Mouse (Mus musculus): ENCODE measurements at regions not wholly inside any gene's neighbourhood (a gene's known extent, or its start where the extent isn't known, plus 50 kb on each side); places are given as distances from the start of the nearest gene placed in this dataset.

- TF ChIP-seq MXI1 (IDR thresholded peaks at IDR 0.05; ENCODE audit: low read depth, low read length) (no peak), ELF1 (IDR thresholded peaks at IDR 0.05; ENCODE audit: low read depth, low read length) (no peak), USF2 (IDR thresholded peaks at IDR 0.05; ENCODE audit: borderline replicate concordance in 1 of 2, insufficient read depth in 1 of 2, low read depth in 1 of 2, low read length in 2 of 2) (no peak), RCOR1 (IDR thresholded peaks at IDR 0.05; ENCODE audit: low read depth, low read length) (no peak), GATA1 (IDR thresholded peaks at IDR 0.05; ENCODE audit: low read depth, low read length) (no peak), KAT2A (conservative IDR thresholded peaks at IDR 0.05; ENCODE audit: low read depth, low read length) (no peak)
- Histone ChIP-seq H3K27ac (ENCODE audit: control insufficient read depth, low read depth, low read length) (no peak overlapping the region), H3K4me3 (ENCODE audit: control insufficient read depth in 1 of 2, insufficient read depth in 1 of 2, low read depth in 2 of 2, low read length in 2 of 2) (no peak overlapping the region), H3K9me3 (replicated peaks; ENCODE audit: insufficient read depth, low read length) (no peaks in the 10 kb centered on the region), H3K36me3 (ENCODE audit: control insufficient read depth in 1 of 2, insufficient read depth in 2 of 2, low read length in 2 of 2) (no peaks in the 10 kb centered on the region), H3K4me1 (ENCODE audit: control insufficient read depth in 1 of 2, insufficient read depth in 2 of 2, low read length in 2 of 2) (no peaks in the 10 kb centered on the region), H3K9ac (ENCODE audit: control insufficient read depth, low read depth, low read length, poor library complexity, severe bottlenecking) (no peak overlapping the region), H3K27me3 (ENCODE audit: control insufficient read depth in 1 of 2, insufficient read depth in 2 of 2, low read length in 2 of 2) (peaks cover 0 to 2% of the 10 kb centered on the region in 2 experiments; a peak in 3 of 4 replicates), H3K79me2 (ENCODE audit: control insufficient read depth, insufficient read depth, low read length, poor library complexity) (no peaks in the 10 kb centered on the region)
- no peak for DNase-seq (ENCODE audit: low read depth, low spot score)
Observed at GRCm38 (mm10) chr2:70904429-70904828, 78.9 kb upstream of the Tlk1 start.

GRCm38 (mm10) chr2:70902196-70902595 lies 76.7 kb upstream of the Tlk1 start:
- no peaks in the 10 kb centered on the region for H3K36me3 ChIP-seq (ENCODE audit: control insufficient read depth in 1 of 2, insufficient read depth in 2 of 2, low read length in 2 of 2)
- H3K9me3 ChIP-seq (replicated peaks; ENCODE audit: insufficient read depth, low read length): no peaks in the 10 kb centered on the region
- no peak overlapping the region for H3K4me3 ChIP-seq (ENCODE audit: control insufficient read depth in 1 of 2, insufficient read depth in 1 of 2, low read depth in 2 of 2, low read length in 2 of 2)
- no peak overlapping the region for H3K9ac ChIP-seq (ENCODE audit: control insufficient read depth, low read depth, low read length, poor library complexity, severe bottlenecking)
- no peaks in the 10 kb centered on the region for H3K4me1 ChIP-seq (ENCODE audit: control insufficient read depth in 1 of 2, insufficient read depth in 2 of 2, low read length in 2 of 2)
- H3K79me2 ChIP-seq (ENCODE audit: control insufficient read depth, insufficient read depth, low read length, poor library complexity): no peaks in the 10 kb centered on the region
- DNase-seq (ENCODE audit: low read depth, low spot score): no peak
- no peak for TF ChIP-seq POLR2AphosphoS5 (IDR thresholded peaks at IDR 0.05; ENCODE audit: borderline replicate concordance, low read depth, low read length)
- TF ChIP-seq E2F4 (IDR thresholded peaks at IDR 0.05; ENCODE audit: borderline replicate concordance, low read depth, low read length): no peak
- TF ChIP-seq TCF12 (IDR thresholded peaks at IDR 0.05; ENCODE audit: low read depth, low read length): no peak
- TF ChIP-seq POLR2AphosphoS2 (IDR thresholded peaks at IDR 0.05; ENCODE audit: low read length): no peak
- no peak for TF ChIP-seq ZKSCAN1 (IDR thresholded peaks at IDR 0.05; ENCODE audit: low read depth, low read length)
- no peak for TF ChIP-seq USF1 (IDR thresholded peaks at IDR 0.05; ENCODE audit: low read depth, low read length)
- peaks cover 0 to 2% of the 10 kb centered on the region in 2 experiments; a peak in 3 of 4 replicates for H3K27me3 ChIP-seq (ENCODE audit: control insufficient read depth in 1 of 2, insufficient read depth in 2 of 2, low read length in 2 of 2)
- H3K27ac ChIP-seq (ENCODE audit: control insufficient read depth, low read depth, low read length): no peak overlapping the region

- DNase-seq (ENCODE audit: low read depth, low spot score): no peak
- H3K36me3 ChIP-seq (ENCODE audit: control insufficient read depth in 1 of 2, insufficient read depth in 2 of 2, low read length in 2 of 2): no peaks in the 10 kb centered on the region
- TF ChIP-seq MYC (IDR thresholded peaks at IDR 0.05; ENCODE audit: low read depth, low read length): no peak
- no peak for TF ChIP-seq USF1 (IDR thresholded peaks at IDR 0.05; ENCODE audit: low read depth, low read length)
- TF ChIP-seq MAFK (IDR thresholded peaks at IDR 0.05; ENCODE audit: borderline replicate concordance, low read depth, low read length): no peak
- no peak for TF ChIP-seq HCFC1 (IDR thresholded peaks at IDR 0.05; ENCODE audit: low read depth, low read length)
- TF ChIP-seq NRF1 (IDR thresholded peaks at IDR 0.05; ENCODE audit: insufficient read depth, low read depth, low read length, poor library complexity, severe bottlenecking): no peak
- TF ChIP-seq TCF12 (IDR thresholded peaks at IDR 0.05; ENCODE audit: low read depth, low read length): no peak
- no peaks in the 10 kb centered on the region for H3K9me3 ChIP-seq (replicated peaks; ENCODE audit: insufficient read depth, low read length)
- no peaks in the 10 kb centered on the region for H3K79me2 ChIP-seq (ENCODE audit: control insufficient read depth, insufficient read depth, low read length, poor library complexity)
- H3K27ac ChIP-seq (ENCODE audit: control insufficient read depth, low read depth, low read length): no peak overlapping the region
- no peak overlapping the region for H3K4me3 ChIP-seq (ENCODE audit: control insufficient read depth in 1 of 2, insufficient read depth in 1 of 2, low read depth in 2 of 2, low read length in 2 of 2)
- H3K27me3 ChIP-seq (ENCODE audit: control insufficient read depth in 1 of 2, insufficient read depth in 2 of 2, low read length in 2 of 2): peaks cover 0 to 2% of the 10 kb centered on the region in 2 experiments; a peak in 3 of 4 replicates
- H3K4me1 ChIP-seq (ENCODE audit: control insufficient read depth in 1 of 2, insufficient read depth in 2 of 2, low read length in 2 of 2): no peaks in the 10 kb centered on the region
- H3K9ac ChIP-seq (ENCODE audit: control insufficient read depth, low read depth, low read length, poor library complexity, severe bottlenecking): no peak overlapping the region
Observed at GRCm38 (mm10) chr2:70901479-70901878, 76.0 kb upstream of the Tlk1 start.
